Mouse (Mus musculus): ENCODE results near the gene Pvalb. TPM values are rescaled to one million over a fixed set of nuclear protein-coding genes. Genes with fewer than 3 reads are reported as not detected.

Gene Pvalb
- polyA plus RNA-seq, 1 experiment from 2014 or later = not detected

- ATAC-seq (ENCODE audit: low FRiP score, low TSS enrichment) (no peak), DNase-seq (ENCODE audit: low spot score) (no peak)
- Histone ChIP-seq H3K27me3 (ENCODE audit: control insufficient read depth, insufficient read depth, low read length) (no peaks in the 10 kb centered on the region), H3K36me3 (ENCODE audit: control insufficient read depth, insufficient read depth, low read length) (no peaks in the 10 kb centered on the region), H3K27ac (replicated peaks) (no peak overlapping the region), H3K9ac (ENCODE audit: low read length) (no peak overlapping the region), H3K4me2 (replicated peaks; ENCODE audit: low read depth) (no peak overlapping the region), H3K9me3 (ENCODE audit: control insufficient read depth, low read length) (no peaks in the 10 kb centered on the region), H3K4me1 (replicated peaks; ENCODE audit: control insufficient read depth, insufficient read depth) (no peaks in the 10 kb centered on the region), H3K4me3 (ENCODE audit: low read depth, low read length) (no peak overlapping the region)
- 85% methylated on average over 6 of the region's 6 CpGs for WGBS
- TF ChIP-seq EP300 (optimal IDR thresholded peaks at IDR 0.05) (no peak), CTCF (IDR thresholded peaks at IDR 0.05; ENCODE audit: low read depth) (no peak)
Observed at GRCm38 (mm10) chr15:78155421-78155820, 50.8 kb downstream of the Pvalb start.

- WGBS = 55% methylated on average over 11 of the region's 11 CpGs
- Histone ChIP-seq H3K27me3 (ENCODE audit: control insufficient read depth, insufficient read depth, low read length) (no peaks in the 10 kb centered on the region), H3K36me3 (ENCODE audit: control insufficient read depth, insufficient read depth, low read length) (no peaks in the 10 kb centered on the region), H3K9ac (ENCODE audit: low read length) (no peak overlapping the region), H3K9me3 (ENCODE audit: control insufficient read depth, low read length) (no peaks in the 10 kb centered on the region), H3K4me1 (replicated peaks; ENCODE audit: control insufficient read depth, insufficient read depth) (no peaks in the 10 kb centered on the region), H3K27ac (replicated peaks) (no peak overlapping the region), H3K4me2 (replicated peaks; ENCODE audit: low read depth) (no peak overlapping the region), H3K4me3 (ENCODE audit: low read depth, low read length) (no peak overlapping the region)
- TF ChIP-seq CTCF (IDR thresholded peaks at IDR 0.05; ENCODE audit: low read depth) (no peak), EP300 (optimal IDR thresholded peaks at IDR 0.05) (no peak)
- DNase-seq (ENCODE audit: low spot score) (peak; percentile 22), ATAC-seq (ENCODE audit: low FRiP score, low TSS enrichment) (no peak)
Observed at GRCm38 (mm10) chr15:78153045-78153775, 53.0 kb downstream of the Pvalb start.

GRCm38 (mm10) chr15:78148565-78148964 is 57.6 kb downstream of the Pvalb start:
- Histone ChIP-seq H3K4me2 (replicated peaks; ENCODE audit: low read depth) (no peak overlapping the region), H3K4me1 (replicated peaks; ENCODE audit: control insufficient read depth, insufficient read depth) (no peaks in the 10 kb centered on the region), H3K9ac (ENCODE audit: low read length) (no peak overlapping the region), H3K27ac (replicated peaks) (no peak overlapping the region), H3K36me3 (ENCODE audit: control insufficient read depth, insufficient read depth, low read length) (no peaks in the 10 kb centered on the region), H3K4me3 (ENCODE audit: low read depth, low read length) (no peak overlapping the region), H3K27me3 (ENCODE audit: control insufficient read depth, insufficient read depth, low read length) (no peaks in the 10 kb centered on the region), H3K9me3 (ENCODE audit: control insufficient read depth, low read length) (no peaks in the 10 kb centered on the region)
- ATAC-seq (ENCODE audit: low FRiP score, low TSS enrichment) (no peak), DNase-seq (ENCODE audit: low spot score) (no peak)
- 63% methylated on average over 7 of the region's 7 CpGs for WGBS
- TF ChIP-seq EP300 (optimal IDR thresholded peaks at IDR 0.05) (no peak), CTCF (IDR thresholded peaks at IDR 0.05; ENCODE audit: low read depth) (no peak)

Other genes with a start within 250 kb of the Pvalb start
- 0.62 and 0.87 TPM in 2 replicates for gene Foxred2, start 249.7 kb downstream of the Pvalb start, polyA plus RNA-seq (2015; fragmentation: Nextera tagmentation; extraction: Ambion mirVana)
- 106 and 110 TPM in 2 replicates for gene Eif3d, start 235.6 kb downstream of the Pvalb start, polyA plus RNA-seq (2015; fragmentation: Nextera tagmentation; extraction: Ambion mirVana)
- 0.02 and 0.05 TPM in 2 replicates for gene Cacng2, start 86.4 kb downstream of the Pvalb start, polyA plus RNA-seq (2015; fragmentation: Nextera tagmentation; extraction: Ambion mirVana)
- gene Ift27, start 32.3 kb downstream of the Pvalb start, polyA plus RNA-seq (2015; fragmentation: Nextera tagmentation; extraction: Ambion mirVana) = 42.2 and 42.5 TPM in 2 replicates
- 2.7 and 2.9 TPM in 2 replicates for gene Ncf4, start 38.4 kb upstream of the Pvalb start, polyA plus RNA-seq (2015; fragmentation: Nextera tagmentation; extraction: Ambion mirVana)
- 0.17 and 0.24 TPM in 2 replicates for gene Csf2rb2, start 99.3 kb upstream of the Pvalb start, polyA plus RNA-seq (2015; fragmentation: Nextera tagmentation; extraction: Ambion mirVana)
- 0.99 and 1.0 TPM in 2 replicates for gene Csf2rb, start 119.4 kb upstream of the Pvalb start, polyA plus RNA-seq (2015; fragmentation: Nextera tagmentation; extraction: Ambion mirVana)
- not detected in 2 replicates for gene Tex33, start 189.5 kb upstream of the Pvalb start, polyA plus RNA-seq (2015; fragmentation: Nextera tagmentation; extraction: Ambion mirVana)
- 153 and 177 TPM in 2 replicates for gene Tst, start 199.5 kb upstream of the Pvalb start, polyA plus RNA-seq (2015; fragmentation: Nextera tagmentation; extraction: Ambion mirVana)
- gene Mpst, start 200.0 kb upstream of the Pvalb start, polyA plus RNA-seq (2015; fragmentation: Nextera tagmentation; extraction: Ambion mirVana) = 5.6 and 5.7 TPM in 2 replicates
- gene Kctd17, start 222.2 kb upstream of the Pvalb start, polyA plus RNA-seq (2015; fragmentation: Nextera tagmentation; extraction: Ambion mirVana) = 25.9 and 26.2 TPM in 2 replicates